Mouse (Mus musculus): ENCODE data around the gene Sema3g.

- TF ChIP-seq CTCF (IDR thresholded peaks at IDR 0.05; ENCODE audit: control insufficient read depth, insufficient read depth, insufficient read length) (no peak), CEBPB (IDR thresholded peaks at IDR 0.05; ENCODE audit: low read depth) (no peak), FOSL1 (IDR thresholded peaks at IDR 0.05; ENCODE audit: insufficient read depth, low read length, poor library complexity, severe bottlenecking) (no peak), MYOD1 (IDR thresholded peaks at IDR 0.05; ENCODE audit: control insufficient read depth, insufficient read length, low read depth) (no peak), USF1 (IDR thresholded peaks at IDR 0.05; ENCODE audit: low read depth) (no peak), MAX (IDR thresholded peaks at IDR 0.05) (no peak)
These were observed 45.8 kb upstream of the Sema3g start for GRCm38 (mm10) chr14:31171821-31172220.
